Mouse (Mus musculus): Measurements from ENCODE around the gene Aqp5. TPM values are rescaled to one million over a fixed set of nuclear protein-coding genes. Genes with fewer than 3 reads are reported as not detected.

The Aqp5 gene
- polyA plus RNA-seq, 2 experiments: 0.07 TPM; not detected in 1

- Histone ChIP-seq H3K27me3 (ENCODE audit: control insufficient read depth, insufficient read depth, low read length) (no peaks in the 10 kb centered on the region; the same call in 1 of the 2 replicates), H3K4me1 (replicated peaks; ENCODE audit: control insufficient read depth in 2 of 2, insufficient read depth in 2 of 2, low read length in 1 of 2) (no peaks in the 10 kb centered on the region), H3K27ac (no peak overlapping the region), H3K36me3 (replicated peaks; ENCODE audit: control insufficient read depth, insufficient read depth, low read depth) (peaks cover 50% of the 10 kb centered on the region), H3K4me3 (ENCODE audit: insufficient read depth in 1 of 2, low read depth in 2 of 2, low read length in 2 of 2) (no peak overlapping the region), H3K9me3 (ENCODE audit: control insufficient read depth, low read length) (no peaks in the 10 kb centered on the region), H3K9ac (replicated peaks) (no peak overlapping the region), H3K4me2 (ENCODE audit: low read depth) (no peak overlapping the region)
- ATAC-seq (ENCODE audit: insufficient read depth) (no peak), DNase-seq (ENCODE audit: low read depth in 3 of 3, low spot score in 3 of 3) (no peak)
- 90% methylated on average over 4 of the region's 4 CpGs for WGBS (ENCODE audit: insufficient replicate concordance)
- TF ChIP-seq CTCF (IDR thresholded peaks at IDR 0.05; ENCODE audit: low read depth) (no peak), EP300 (IDR thresholded peaks at IDR 0.05; ENCODE audit: low read depth) (no peak)
Observed at GRCm38 (mm10) chr15:99619821-99620220, 29.2 kb downstream of the Aqp5 start.

- H3K27ac ChIP-seq: no peak overlapping the region
- 93% methylated on average over 11 of the region's 11 CpGs for WGBS (ENCODE audit: insufficient replicate concordance)
- H3K36me3 ChIP-seq (replicated peaks; ENCODE audit: control insufficient read depth, insufficient read depth, low read depth): peaks cover 73% of the 10 kb centered on the region
- H3K27me3 ChIP-seq (ENCODE audit: control insufficient read depth, insufficient read depth, low read length): no peaks in the 10 kb centered on the region
- no peak overlapping the region for H3K9ac ChIP-seq (replicated peaks)
- H3K4me3 ChIP-seq (ENCODE audit: insufficient read depth in 1 of 2, low read depth in 2 of 2, low read length in 2 of 2): no peak overlapping the region
- DNase-seq (ENCODE audit: low read depth in 3 of 3, low spot score in 3 of 3) (no peak), ATAC-seq (ENCODE audit: insufficient read depth) (no peak)
- TF ChIP-seq EP300 (IDR thresholded peaks at IDR 0.05; ENCODE audit: low read depth) (no peak), CTCF (IDR thresholded peaks at IDR 0.05; ENCODE audit: low read depth) (no peak)
- H3K4me1 ChIP-seq (replicated peaks; ENCODE audit: control insufficient read depth in 2 of 2, insufficient read depth in 2 of 2, low read length in 1 of 2): no peaks in the 10 kb centered on the region
- no peak overlapping the region for H3K4me2 ChIP-seq (ENCODE audit: low read depth)
- no peaks in the 10 kb centered on the region for H3K9me3 ChIP-seq (ENCODE audit: control insufficient read depth, low read length)
Observed at GRCm38 (mm10) chr15:99622063-99622462, 31.5 kb downstream of the Aqp5 start.

GRCm38 (mm10) chr15:99631618-99632017 lies 41.0 kb downstream of the Aqp5 start:
- H3K9me3 ChIP-seq (ENCODE audit: control insufficient read depth, low read length): no peaks in the 10 kb centered on the region
- H3K4me2 ChIP-seq (ENCODE audit: low read depth): no peak overlapping the region
- no peak overlapping the region for H3K9ac ChIP-seq (replicated peaks)
- no peaks in the 10 kb centered on the region for H3K27me3 ChIP-seq (ENCODE audit: control insufficient read depth, insufficient read depth, low read length)
- TF ChIP-seq EP300 (IDR thresholded peaks at IDR 0.05; ENCODE audit: low read depth) (no peak), CTCF (IDR thresholded peaks at IDR 0.05; ENCODE audit: low read depth) (peak; percentile 58)
- no peak overlapping the region for H3K27ac ChIP-seq
- peaks cover 99% of the 10 kb centered on the region for H3K36me3 ChIP-seq (replicated peaks; ENCODE audit: control insufficient read depth, insufficient read depth, low read depth)
- no peak overlapping the region for H3K4me3 ChIP-seq (ENCODE audit: insufficient read depth in 1 of 2, low read depth in 2 of 2, low read length in 2 of 2)
- ATAC-seq (ENCODE audit: insufficient read depth) (no peak), DNase-seq (ENCODE audit: low read depth in 3 of 3, low spot score in 3 of 3) (no peak)
- H3K4me1 ChIP-seq (replicated peaks; ENCODE audit: control insufficient read depth in 2 of 2, insufficient read depth in 2 of 2, low read length in 1 of 2): no peaks in the 10 kb centered on the region

GRCm38 (mm10) chr15:99634702-99635101 lies 44.1 kb downstream of the Aqp5 start:
- Histone ChIP-seq H3K36me3 (replicated peaks; ENCODE audit: control insufficient read depth, insufficient read depth, low read depth) (peaks cover 99% of the 10 kb centered on the region), H3K27ac (no peak overlapping the region), H3K9me3 (ENCODE audit: control insufficient read depth, low read length) (no peaks in the 10 kb centered on the region), H3K27me3 (ENCODE audit: control insufficient read depth, insufficient read depth, low read length) (no peaks in the 10 kb centered on the region), H3K4me3 (ENCODE audit: insufficient read depth in 1 of 2, low read depth in 2 of 2, low read length in 2 of 2) (no peak overlapping the region), H3K4me1 (replicated peaks; ENCODE audit: control insufficient read depth in 2 of 2, insufficient read depth in 2 of 2, low read length in 1 of 2) (no peaks in the 10 kb centered on the region), H3K9ac (replicated peaks) (no peak overlapping the region), H3K4me2 (ENCODE audit: low read depth) (no peak overlapping the region)
- ATAC-seq (ENCODE audit: insufficient read depth) (no peak), DNase-seq (ENCODE audit: low read depth in 3 of 3, low spot score in 3 of 3) (no peak)
- no peak for TF ChIP-seq EP300 (IDR thresholded peaks at IDR 0.05; ENCODE audit: low read depth)
- no peak for TF ChIP-seq CTCF (IDR thresholded peaks at IDR 0.05; ENCODE audit: low read depth)
- 79% methylated on average over 7 of the region's 7 CpGs for WGBS (ENCODE audit: insufficient replicate concordance)

GRCm38 (mm10) chr15:99637405-99638123 lies 47.0 kb downstream of the Aqp5 start:
- Histone ChIP-seq H3K4me3 (ENCODE audit: insufficient read depth in 1 of 2, low read depth in 2 of 2, low read length in 2 of 2) (no peak overlapping the region), H3K36me3 (replicated peaks; ENCODE audit: control insufficient read depth, insufficient read depth, low read depth) (peaks cover 88% of the 10 kb centered on the region)

More at GRCm38 (mm10) chr15:99637405-99638123, 47.0 kb downstream of the Aqp5 start:
- Histone ChIP-seq H3K9ac (replicated peaks) (no peak overlapping the region), H3K4me1 (replicated peaks; ENCODE audit: control insufficient read depth in 2 of 2, insufficient read depth in 2 of 2, low read length in 1 of 2) (no peaks in the 10 kb centered on the region), H3K9me3 (ENCODE audit: control insufficient read depth, low read length) (no peaks in the 10 kb centered on the region), H3K27ac (no peak overlapping the region), H3K27me3 (ENCODE audit: control insufficient read depth, insufficient read depth, low read length) (no peaks in the 10 kb centered on the region), H3K4me2 (ENCODE audit: low read depth) (no peak overlapping the region)
- ATAC-seq (ENCODE audit: insufficient read depth) (no peak), DNase-seq (ENCODE audit: low read depth in 3 of 3, low spot score in 3 of 3) (no peak)
- TF ChIP-seq EP300 (IDR thresholded peaks at IDR 0.05; ENCODE audit: low read depth) (no peak), CTCF (IDR thresholded peaks at IDR 0.05; ENCODE audit: low read depth) (no peak)
- WGBS (ENCODE audit: insufficient replicate concordance): 87% methylated on average over 12 of the region's 12 CpGs

Measured in liver, embryonic 14.5 days (tissue).